Mouse (Mus musculus): ENCODE measurements around the gene Cend1. TPM values are rescaled to one million over a fixed set of nuclear protein-coding genes. Genes with fewer than 3 reads are reported as not detected.

Cend1 gene
- polyA plus RNA-seq, 1 experiment from 2014 or later, result not detected

GRCm38 (mm10) chr7:141433517-141434400 is 4.5 kb upstream of the Cend1 start:
- ATAC-seq (ENCODE audit: insufficient read depth), result no peak
- H3K27ac ChIP-seq (replicated peaks), result no peak overlapping the region
- peak overlapping the region; percentile 50 for H3K4me3 ChIP-seq (replicated peaks)
- no peaks in the 10 kb centered on the region for H3K27me3 ChIP-seq
- no peaks in the 10 kb centered on the region for H3K9me3 ChIP-seq (replicated peaks)
- WGBS (ENCODE audit: insufficient replicate concordance), result 81% methylated on average over 15 of the region's 15 CpGs
- H3K4me1 ChIP-seq (replicated peaks), result peaks cover 78% of the 10 kb centered on the region
- H3K9ac ChIP-seq, result no peak overlapping the region
- H3K4me2 ChIP-seq, result peak overlapping the region; percentile 97
- H3K36me3 ChIP-seq (replicated peaks), result peaks cover 41% of the 10 kb centered on the region

- Histone ChIP-seq H3K4me3 (replicated peaks) (no peak overlapping the region), H3K36me3 (replicated peaks) (peaks cover 33% of the 10 kb centered on the region), H3K27me3 (no peaks in the 10 kb centered on the region), H3K4me2 (no peak overlapping the region), H3K9ac (no peak overlapping the region), H3K9me3 (replicated peaks) (no peaks in the 10 kb centered on the region), H3K4me1 (replicated peaks) (peaks cover 72% of the 10 kb centered on the region), H3K27ac (replicated peaks) (no peak overlapping the region)
- ATAC-seq (ENCODE audit: insufficient read depth), result no peak
- 82% methylated on average over 6 of the region's 6 CpGs for WGBS (ENCODE audit: insufficient replicate concordance)
These were observed 3.6 kb upstream of the Cend1 start for GRCm38 (mm10) chr7:141432741-141433516.

GRCm38 (mm10) chr7:141432186-141432611 is 2.9 kb upstream of the Cend1 start:
- Histone ChIP-seq H3K27ac (replicated peaks) (no peak overlapping the region), H3K9ac (no peak overlapping the region), H3K36me3 (replicated peaks) (peaks cover 31% of the 10 kb centered on the region), H3K4me2 (no peak overlapping the region), H3K4me3 (replicated peaks) (no peak overlapping the region), H3K4me1 (replicated peaks) (peaks cover 69% of the 10 kb centered on the region), H3K27me3 (no peaks in the 10 kb centered on the region), H3K9me3 (replicated peaks) (no peaks in the 10 kb centered on the region)
- WGBS (ENCODE audit: insufficient replicate concordance), result 70% methylated on average over 8 of the region's 8 CpGs
- no peak for ATAC-seq (ENCODE audit: insufficient read depth)

DNA sequence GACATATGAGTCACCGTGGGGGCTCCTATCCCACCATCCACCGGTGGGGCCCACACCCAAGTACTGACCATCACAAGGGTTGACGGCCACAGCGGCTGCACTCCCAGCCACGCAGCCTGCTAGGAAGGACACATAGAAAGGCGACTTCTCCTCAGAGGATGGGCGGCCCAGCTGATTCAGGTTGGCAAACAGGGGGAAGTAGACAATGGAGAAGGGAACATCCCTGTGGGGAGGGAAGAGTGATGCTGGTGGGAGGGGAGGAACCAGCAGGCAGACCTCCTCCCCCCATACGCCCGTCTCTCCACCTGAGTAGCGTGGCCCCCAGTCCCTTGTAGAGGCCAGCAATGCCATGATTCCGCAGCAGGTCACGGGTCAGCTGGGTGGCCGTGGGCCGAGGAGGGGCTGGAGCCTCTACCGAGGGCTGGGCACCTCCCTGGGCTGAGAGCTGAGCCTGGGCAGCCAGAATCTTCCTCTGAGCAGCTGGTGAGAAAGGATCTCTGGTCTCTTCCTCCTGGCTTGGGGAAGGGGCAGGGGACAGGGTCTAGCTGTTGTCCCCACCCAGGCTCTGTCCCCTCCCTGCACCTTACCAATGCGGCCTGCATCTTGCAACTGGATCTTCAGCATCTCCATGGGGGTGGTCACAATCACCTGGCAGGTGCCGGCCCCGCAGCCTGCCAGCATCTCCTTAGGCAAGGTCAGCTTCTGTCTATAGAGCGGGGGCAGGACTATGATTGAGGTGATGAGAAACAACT is 2.3 kb upstream of the Cend1 start:
- Histone ChIP-seq H3K9me3 (replicated peaks) (no peaks in the 10 kb centered on the region), H3K4me3 (replicated peaks) (no peak overlapping the region), H3K27me3 (peaks cover 5% of the 10 kb centered on the region; the same call in 1 of the 2 replicates), H3K9ac (no peak overlapping the region), H3K4me2 (no peak overlapping the region), H3K36me3 (replicated peaks) (peaks cover 31% of the 10 kb centered on the region), H3K4me1 (replicated peaks) (peaks cover 69% of the 10 kb centered on the region), H3K27ac (replicated peaks) (no peak overlapping the region)
- ATAC-seq (ENCODE audit: insufficient read depth), result no peak
- 83% methylated on average over 19 of the region's 19 CpGs for WGBS (ENCODE audit: insufficient replicate concordance)

GRCm38 (mm10) chr7:141430585-141431240 is 1.4 kb upstream of the Cend1 start:
- no peak for ATAC-seq (ENCODE audit: insufficient read depth)
- peaks cover 64% of the 10 kb centered on the region for H3K4me1 ChIP-seq (replicated peaks)
- H3K27me3 ChIP-seq, result peaks cover 13% of the 10 kb centered on the region
- no peaks in the 10 kb centered on the region for H3K9me3 ChIP-seq (replicated peaks)
- 85% methylated on average over 9 of the region's 9 CpGs for WGBS (ENCODE audit: insufficient replicate concordance)
- H3K9ac ChIP-seq, result no peak overlapping the region
- H3K27ac ChIP-seq (replicated peaks), result no peak overlapping the region
- no peak overlapping the region for H3K4me3 ChIP-seq (replicated peaks)
- peaks cover 31% of the 10 kb centered on the region for H3K36me3 ChIP-seq (replicated peaks)
- no peak overlapping the region for H3K4me2 ChIP-seq

GRCm38 (mm10) chr7:141429840-141430584 is 721 bp upstream of the Cend1 start:
- no peak overlapping the region for H3K27ac ChIP-seq (replicated peaks)
- ATAC-seq (ENCODE audit: insufficient read depth), result no peak
- no peak overlapping the region for H3K4me2 ChIP-seq
- H3K9ac ChIP-seq, result no peak overlapping the region
- no peak overlapping the region for H3K4me3 ChIP-seq (replicated peaks)
- H3K9me3 ChIP-seq (replicated peaks), result no peaks in the 10 kb centered on the region
- peaks cover 18% of the 10 kb centered on the region for H3K27me3 ChIP-seq
- H3K4me1 ChIP-seq (replicated peaks), result peaks cover 57% of the 10 kb centered on the region
- H3K36me3 ChIP-seq (replicated peaks), result peaks cover 31% of the 10 kb centered on the region
- 63% methylated on average over 9 of the region's 9 CpGs for WGBS (ENCODE audit: insufficient replicate concordance)

DNA sequence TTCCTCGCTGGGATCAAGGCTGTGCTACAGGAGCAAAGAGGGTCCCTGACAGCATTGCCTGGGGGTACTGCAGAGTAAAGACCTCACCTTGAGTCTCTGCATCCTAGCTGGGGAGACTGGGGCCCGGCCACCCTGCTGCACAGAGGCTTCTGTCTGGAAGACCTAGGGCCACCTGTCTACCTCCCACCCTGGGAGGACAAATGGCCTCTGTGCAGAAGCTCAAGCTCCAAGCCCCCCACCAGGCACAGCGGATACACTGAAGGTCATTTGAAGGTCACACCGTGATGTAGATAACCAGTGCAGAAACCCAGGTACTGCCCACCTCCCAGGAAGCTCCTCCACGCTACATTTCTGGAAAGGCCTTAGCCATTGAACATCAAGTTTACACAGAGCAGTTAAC is 590 bp downstream of the Cend1 start:
- peaks cover 18% of the 10 kb centered on the region for H3K27me3 ChIP-seq
- peaks cover 44% of the 10 kb centered on the region for H3K4me1 ChIP-seq (replicated peaks)
- no peak overlapping the region for H3K27ac ChIP-seq (replicated peaks)
- H3K4me2 ChIP-seq, result no peak overlapping the region
- no peak overlapping the region for H3K9ac ChIP-seq
- no peak overlapping the region for H3K4me3 ChIP-seq (replicated peaks)
- no peak for ATAC-seq (ENCODE audit: insufficient read depth)
- H3K9me3 ChIP-seq (replicated peaks), result no peaks in the 10 kb centered on the region
- peaks cover 27% of the 10 kb centered on the region for H3K36me3 ChIP-seq (replicated peaks)
- WGBS (ENCODE audit: insufficient replicate concordance), result 49% methylated on average over 5 of the region's 5 CpGs

GRCm38 (mm10) chr7:141426948-141427730 is 2.2 kb downstream of the Cend1 start:
- Histone ChIP-seq H3K36me3 (replicated peaks) (peaks cover 13% of the 10 kb centered on the region), H3K4me2 (no peak overlapping the region), H3K27ac (replicated peaks) (no peak overlapping the region), H3K27me3 (peaks cover 18% of the 10 kb centered on the region), H3K9ac (no peak overlapping the region), H3K9me3 (replicated peaks) (no peaks in the 10 kb centered on the region), H3K4me1 (replicated peaks) (peaks cover 30% of the 10 kb centered on the region), H3K4me3 (replicated peaks) (no peak overlapping the region)
- 53% methylated on average over 12 of the region's 12 CpGs for WGBS (ENCODE audit: insufficient replicate concordance)
- no peak for ATAC-seq (ENCODE audit: insufficient read depth)

- Histone ChIP-seq H3K9me3 (replicated peaks) (no peaks in the 10 kb centered on the region), H3K4me3 (replicated peaks) (no peak overlapping the region), H3K36me3 (replicated peaks) (no peaks in the 10 kb centered on the region), H3K27ac (replicated peaks) (no peak overlapping the region), H3K4me1 (replicated peaks) (peaks cover 16% of the 10 kb centered on the region), H3K9ac (no peak overlapping the region), H3K27me3 (peaks cover 23% of the 10 kb centered on the region), H3K4me2 (no peak overlapping the region)
- no peak for ATAC-seq (ENCODE audit: insufficient read depth)
- WGBS (ENCODE audit: insufficient replicate concordance), result 54% methylated on average over 4 of the region's 4 CpGs
These were observed 5.5 kb downstream of the Cend1 start for GRCm38 (mm10) chr7:141423811-141424210.
